ENCODE assay signal across 34 mouse cellular contexts in the genomic region with DNA sequence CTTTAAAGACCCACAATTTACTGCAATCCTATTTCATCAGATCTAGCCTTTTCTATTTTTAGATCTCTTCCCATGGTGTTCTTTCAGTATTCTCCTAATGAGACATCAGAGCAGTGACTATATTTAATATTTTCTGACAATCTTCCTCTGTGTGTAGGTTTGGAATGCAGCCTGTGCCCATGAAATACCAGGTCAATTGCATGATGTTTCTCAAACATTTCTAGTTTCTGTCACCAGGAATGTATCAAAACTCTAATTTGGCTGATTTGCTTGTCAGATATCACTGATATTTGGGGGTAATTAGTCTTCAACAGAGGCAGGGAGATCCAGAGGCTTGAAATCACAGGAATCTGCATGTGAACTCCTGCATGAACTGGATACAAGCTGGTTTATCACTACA.
"Had no signal": no experiment of that assay in that cellular context is flagged by ENCODE, and none has a peak within 500 bp of the region (broad histone marks: within the 10 kb centered on the region; RNA-seq: fewer than 3 reads in every experiment).

No protein-coding gene starts in this region.

- ATAC-seq: hindbrain, embryonic 16.5 days; hindbrain, postnatal 0 days; inflammation-experienced regulatory T-cells, adult 6 months; intestine, embryonic 15.5 days; intestine, embryonic 16.5 days; intestine, postnatal 0 days had no signal

- H3K4me3 ChIP-seq: heart, embryonic 10.5 days; heart, embryonic 12.5 days; heart, embryonic 13.5 days; heart, embryonic 15.5 days; hindbrain, embryonic 10.5 days; hindbrain, embryonic 12.5 days; hindbrain, embryonic 13.5 days; hindbrain, embryonic 15.5 days; intestine, embryonic 15.5 days; kidney, embryonic 15.5 days; layer of hippocampus, adult 2 months; left cerebral cortex, adult 2 months had no signal

- H3K36me3 ChIP-seq: heart, embryonic 10.5 days; heart, embryonic 12.5 days; heart, embryonic 13.5 days; heart, embryonic 15.5 days; hindbrain, embryonic 10.5 days; hindbrain, embryonic 12.5 days; hindbrain, embryonic 13.5 days; hindbrain, embryonic 15.5 days; intestine, embryonic 15.5 days; kidney, embryonic 15.5 days had no signal

- DNase-seq: heart, postnatal 10 days; heart, postnatal 14 days; heart, postnatal 36 days; heart, postnatal 4 days; kidney, adult 11 months; kidney, adult 18-20 months; kidney, adult 2 months; kidney, adult 8-10 months; kidney, adult 9 months; kidney, postnatal 14 days; kidney, postnatal 25 days; kidney, postnatal 36 days; kidney, postnatal 4 days; layer of hippocampus, adult 9-11 months; layer of hippocampus, postnatal 36 days had no signal

- H3K4me2 ChIP-seq: heart, embryonic 11.5 days; heart, embryonic 12.5 days; heart, embryonic 13.5 days; heart, embryonic 15.5 days; hindbrain, embryonic 12.5 days; hindbrain, embryonic 13.5 days; hindbrain, embryonic 14.5 days; hindbrain, embryonic 15.5 days; intestine, embryonic 15.5 days; kidney, embryonic 15.5 days had no signal

- H3K27me3 ChIP-seq: heart, embryonic 12.5 days; heart, embryonic 13.5 days; heart, embryonic 15.5 days; hindbrain, embryonic 12.5 days; hindbrain, embryonic 13.5 days; hindbrain, embryonic 15.5 days; intestine, embryonic 15.5 days; kidney, embryonic 15.5 days had no signal

- H3K9me3 ChIP-seq: heart, embryonic 10.5 days; heart, embryonic 12.5 days; heart, embryonic 13.5 days; heart, embryonic 15.5 days; hindbrain, embryonic 10.5 days; hindbrain, embryonic 12.5 days; hindbrain, embryonic 13.5 days; hindbrain, embryonic 15.5 days; intestine, embryonic 15.5 days; kidney, embryonic 15.5 days had no signal

- H3K4me1 ChIP-seq: heart, embryonic 10.5 days; heart, embryonic 12.5 days; heart, embryonic 13.5 days; heart, embryonic 15.5 days; hindbrain, embryonic 10.5 days; hindbrain, embryonic 12.5 days; hindbrain, embryonic 13.5 days; hindbrain, embryonic 15.5 days; intestine, embryonic 15.5 days had no signal

- H3K9ac ChIP-seq: heart, embryonic 12.5 days; heart, embryonic 13.5 days; heart, embryonic 15.5 days; hindbrain, embryonic 12.5 days; hindbrain, embryonic 13.5 days; hindbrain, embryonic 14.5 days; hindbrain, embryonic 15.5 days; intestine, embryonic 15.5 days; kidney, embryonic 15.5 days had no signal

- H3K27ac ChIP-seq: heart, embryonic 10.5 days; heart, embryonic 13.5 days; heart, embryonic 15.5 days; hindbrain, embryonic 10.5 days; hindbrain, embryonic 12.5 days; hindbrain, embryonic 13.5 days; hindbrain, embryonic 14.5 days; hindbrain, embryonic 15.5 days; hindbrain, postnatal 0 days; intestine, embryonic 15.5 days; kidney, embryonic 15.5 days; layer of hippocampus, adult 2 months; left cerebral cortex, adult 2 months had no signal
